Mouse (Mus musculus): ENCODE measurements around the gene Lrrc4.

Gene Lrrc4

DNA sequence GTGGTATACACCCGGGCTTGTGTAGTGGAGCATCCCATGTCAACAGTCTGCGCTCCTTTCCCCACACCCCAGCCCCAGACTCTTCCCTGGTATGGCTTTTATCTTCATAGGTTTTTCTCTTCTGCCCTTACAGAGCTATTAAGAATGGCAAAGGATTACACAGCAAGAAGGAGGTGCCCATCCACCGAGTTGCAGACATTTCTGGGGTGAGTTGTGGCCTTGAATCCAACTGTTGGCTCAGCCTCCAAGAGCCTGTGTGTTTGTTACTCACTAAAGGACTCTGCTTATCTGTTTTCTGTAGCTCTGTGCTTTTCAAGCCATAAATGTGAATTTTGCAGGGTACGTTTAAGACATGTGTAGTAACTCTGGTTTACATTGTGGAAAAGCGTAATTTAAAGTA is 106.8 kb downstream of the Lrrc4 start:
- DNase-seq (ENCODE audit: low read depth): no peak

DNA sequence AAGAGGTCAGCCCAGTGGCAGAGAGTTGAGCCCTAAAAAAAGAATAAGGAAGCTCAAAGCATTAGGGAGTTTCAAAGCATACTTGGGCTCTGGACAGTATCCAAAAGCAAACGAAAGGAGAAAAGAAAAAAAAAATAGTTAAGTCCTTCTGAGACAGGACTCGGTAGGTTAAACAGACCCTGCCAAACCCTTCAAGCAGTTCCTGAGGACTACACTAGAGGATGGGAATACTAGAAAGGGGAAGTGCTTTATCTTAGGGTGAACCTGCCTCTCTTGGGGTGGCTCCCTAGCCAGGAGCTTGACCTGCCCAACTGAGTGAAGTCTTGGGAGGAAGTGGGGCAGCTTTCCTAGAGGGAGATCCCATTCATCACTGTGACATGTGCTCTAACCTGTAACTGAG is 108.5 kb downstream of the Lrrc4 start:
- DNase-seq (ENCODE audit: low read depth): no peak

DNA sequence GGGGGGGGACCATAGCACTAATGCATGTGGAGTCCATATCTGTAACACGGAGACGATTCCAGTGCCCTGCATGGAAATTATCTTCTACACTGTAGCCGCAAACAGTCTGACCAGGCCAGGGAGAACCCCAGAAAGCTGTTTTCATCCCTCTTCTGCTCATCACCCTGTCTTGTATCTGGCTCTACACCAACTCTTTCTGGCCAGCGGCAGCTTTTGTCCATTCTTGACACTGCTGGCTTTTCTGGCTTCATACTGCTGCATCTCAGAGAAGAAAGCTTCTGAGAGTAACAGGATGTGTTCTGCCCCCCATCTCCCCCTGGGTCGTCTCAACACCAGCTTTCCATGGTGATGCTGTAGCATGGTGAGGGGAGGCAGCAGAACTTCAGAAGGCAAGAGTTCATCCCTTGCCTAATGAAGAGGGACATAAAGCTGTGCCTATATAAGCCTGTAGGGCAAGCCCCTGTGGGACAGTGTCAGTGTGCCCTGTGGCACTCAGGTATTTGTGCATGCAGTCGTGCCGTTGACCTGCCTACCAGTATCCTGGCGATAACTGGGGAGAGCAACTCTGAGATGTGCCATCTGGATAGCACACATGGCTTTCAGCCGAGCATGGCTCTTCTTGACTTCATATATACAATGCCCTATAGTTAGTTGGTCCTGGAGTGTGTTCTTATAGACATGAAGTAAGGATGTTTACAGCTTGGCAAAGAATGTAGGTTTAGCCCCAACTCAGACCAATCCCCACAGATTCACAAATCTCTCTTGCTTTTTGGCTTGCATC is 111.0 kb downstream of the Lrrc4 start:
- no peak for DNase-seq (ENCODE audit: low read depth)

DNA sequence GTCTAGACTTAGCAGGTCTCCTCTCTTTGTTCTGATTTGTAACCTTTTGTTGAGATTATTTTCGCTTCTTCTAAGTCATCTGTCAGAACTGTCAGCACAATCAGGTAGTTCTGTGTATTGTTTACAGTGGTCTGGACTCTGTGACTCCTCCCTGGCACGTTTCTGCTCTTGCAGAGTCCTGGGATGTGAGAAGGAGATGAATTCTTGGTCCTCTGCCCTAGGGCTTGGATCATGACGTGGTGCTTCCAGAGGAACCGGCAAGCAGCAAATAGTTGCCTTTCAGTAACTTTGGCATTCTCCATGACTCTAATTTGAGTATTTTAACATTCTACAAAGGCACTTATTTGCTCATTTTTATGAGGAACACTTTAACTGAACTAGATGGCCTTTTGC is 113.7 kb downstream of the Lrrc4 start:
- no peak for DNase-seq (ENCODE audit: low read depth)

DNA sequence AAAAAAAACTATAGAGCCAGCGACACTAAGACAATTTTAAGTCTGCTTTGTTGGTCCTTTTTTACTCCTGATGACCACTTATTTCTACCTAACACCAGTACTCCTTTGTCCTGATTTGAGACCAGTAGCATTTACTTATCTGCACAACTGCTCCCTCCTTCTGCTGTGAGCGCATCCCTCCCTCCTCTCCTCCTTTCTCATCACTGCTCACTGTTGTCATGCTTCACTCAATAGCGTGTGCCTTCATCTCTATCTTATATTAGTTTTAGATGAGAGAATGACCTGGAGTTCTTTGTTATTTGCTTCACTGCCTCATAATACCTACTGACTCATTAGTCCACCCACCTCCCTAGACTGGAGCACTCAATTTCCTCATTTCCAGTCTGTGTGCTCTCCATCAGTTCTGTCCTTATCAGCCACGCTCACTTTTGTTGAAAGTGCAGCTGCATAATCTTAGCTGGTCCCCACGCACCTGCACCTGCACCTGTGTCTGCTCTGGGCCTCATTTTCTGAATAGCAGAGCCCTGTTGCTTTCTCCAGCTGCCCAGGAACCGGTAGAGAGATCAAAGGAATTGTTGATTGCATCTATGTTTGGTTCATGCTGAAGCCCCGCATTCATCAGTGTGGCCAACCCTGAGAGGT is 114.2 kb downstream of the Lrrc4 start:
- no peak for DNase-seq (ENCODE audit: low read depth)

DNA sequence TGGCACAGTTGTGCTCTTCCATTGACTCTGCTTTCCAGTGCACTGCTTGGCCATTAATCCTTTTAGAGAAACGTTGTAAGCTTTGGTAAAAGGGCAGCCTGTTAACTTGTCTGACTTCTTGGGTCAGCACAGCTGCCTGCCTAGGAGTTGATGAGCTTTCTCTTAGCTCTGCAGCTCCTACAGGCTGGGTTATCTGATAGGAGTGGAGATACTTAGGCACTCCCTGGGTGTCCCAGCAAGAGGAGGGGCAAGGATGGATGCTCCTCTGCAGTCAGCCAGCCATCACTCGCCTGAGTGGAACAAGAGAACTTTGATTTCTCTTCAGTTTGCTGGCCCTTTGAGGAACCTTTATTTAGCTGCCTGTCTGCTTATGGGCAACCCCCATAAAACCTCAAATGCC is 121.5 kb downstream of the Lrrc4 start:
- DNase-seq (ENCODE audit: low read depth): no peak

DNA sequence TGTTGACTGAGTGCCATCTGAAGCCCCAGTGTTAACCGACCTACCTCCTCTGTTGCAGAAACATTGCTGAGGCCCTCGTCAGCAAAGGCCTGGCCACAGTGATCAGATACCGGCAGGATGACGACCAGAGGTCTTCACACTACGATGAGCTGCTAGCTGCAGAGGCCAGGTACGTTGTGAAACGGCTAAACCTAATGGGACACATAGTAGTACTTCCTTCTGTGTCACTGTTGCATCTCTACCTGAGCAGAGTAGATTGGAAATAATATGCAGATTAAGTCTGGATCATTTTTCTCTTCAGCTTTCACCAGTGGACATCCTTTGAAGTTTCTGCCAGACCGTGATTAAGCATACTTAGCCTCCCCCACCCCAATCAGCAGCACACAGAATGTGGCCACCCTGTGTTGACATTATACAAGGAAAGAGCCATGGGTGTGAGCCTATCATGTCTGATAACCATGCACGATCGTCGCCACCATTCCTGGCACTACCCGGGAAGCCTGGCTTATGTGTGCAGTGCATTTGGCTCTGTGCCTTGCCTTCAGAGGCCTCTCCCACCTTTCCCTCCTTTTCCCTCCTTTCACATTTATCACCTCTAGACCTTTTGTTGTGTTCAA is 124.5 kb downstream of the Lrrc4 start:
- peak; percentile 64 for DNase-seq (ENCODE audit: low read depth)

DNA sequence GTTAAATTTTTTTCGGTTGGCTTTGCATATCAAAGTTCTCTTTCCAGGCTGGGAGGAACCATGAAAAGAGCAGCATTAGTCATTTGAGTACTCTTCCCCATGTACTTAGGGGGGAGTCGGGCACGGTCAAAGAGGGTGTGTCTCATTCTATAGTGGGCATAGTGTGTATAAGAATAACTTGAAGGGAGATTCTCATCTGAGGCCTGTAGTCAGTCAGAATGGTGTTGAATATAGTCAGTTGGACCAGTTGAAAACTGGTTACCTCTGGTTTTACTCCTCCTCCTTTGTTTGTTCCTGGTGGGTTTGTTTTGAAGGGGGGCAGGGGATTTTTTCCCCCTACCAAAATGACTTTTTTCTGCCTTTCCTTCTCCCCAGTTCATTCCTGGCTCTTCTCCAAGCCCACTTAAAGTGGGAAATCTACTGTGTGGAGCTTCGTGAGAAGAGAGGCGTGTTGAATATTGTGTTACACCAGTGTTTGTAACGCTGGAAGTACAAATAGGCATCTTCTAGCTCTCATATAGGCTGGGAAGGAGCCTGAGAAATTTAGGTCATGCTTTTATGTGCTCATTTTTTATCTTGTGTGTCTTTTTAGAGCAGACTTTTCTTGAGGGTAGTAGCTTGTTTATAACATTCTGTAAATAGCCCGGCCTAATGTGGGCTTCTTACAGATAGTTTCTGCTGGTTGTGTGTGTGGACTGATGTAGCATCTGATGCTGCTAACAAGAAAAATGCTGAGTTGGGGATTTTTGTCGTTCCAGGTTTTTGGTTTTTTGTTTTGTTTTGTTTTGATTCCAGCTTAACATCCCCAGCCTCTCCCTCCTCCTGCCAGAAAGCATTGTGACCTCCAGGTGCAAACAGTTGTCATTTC is 125.2 kb downstream of the Lrrc4 start:
- no peak for DNase-seq (ENCODE audit: low read depth)

DNA sequence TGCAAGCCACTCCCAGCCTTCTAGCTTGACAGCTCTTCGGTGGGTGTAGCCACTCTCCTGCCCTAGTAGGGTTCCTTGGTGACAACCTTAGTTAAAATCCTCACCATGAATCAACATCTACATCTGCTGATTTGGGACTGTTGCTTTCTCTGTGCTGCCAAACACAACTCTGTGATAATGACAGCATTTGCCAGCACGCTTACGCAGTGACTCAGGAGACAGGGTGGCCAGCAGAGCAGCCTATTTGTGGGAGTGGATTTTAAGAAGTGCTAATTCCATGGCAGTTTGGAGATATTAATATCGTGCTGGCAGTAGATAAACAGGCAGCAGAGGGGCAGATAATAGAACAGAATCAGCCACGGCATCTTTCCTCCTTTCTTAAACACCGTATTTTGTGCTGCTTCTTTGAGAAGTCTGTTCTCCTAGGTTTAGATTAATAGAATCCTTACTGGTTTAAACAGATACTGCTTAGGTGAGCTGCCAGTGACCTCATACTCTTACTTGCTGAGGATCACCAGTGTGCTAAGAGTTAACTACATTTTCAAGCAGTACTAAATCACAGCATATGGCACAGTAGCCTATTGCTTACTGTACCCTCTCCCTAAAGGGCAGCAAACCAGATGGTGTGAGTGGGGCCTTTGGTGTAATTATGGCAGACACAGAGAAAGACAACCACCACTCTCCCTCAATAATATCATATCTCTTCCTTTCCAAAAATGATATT is 126.0 kb downstream of the Lrrc4 start:
- DNase-seq (ENCODE audit: low read depth): peak; percentile 53

DNA sequence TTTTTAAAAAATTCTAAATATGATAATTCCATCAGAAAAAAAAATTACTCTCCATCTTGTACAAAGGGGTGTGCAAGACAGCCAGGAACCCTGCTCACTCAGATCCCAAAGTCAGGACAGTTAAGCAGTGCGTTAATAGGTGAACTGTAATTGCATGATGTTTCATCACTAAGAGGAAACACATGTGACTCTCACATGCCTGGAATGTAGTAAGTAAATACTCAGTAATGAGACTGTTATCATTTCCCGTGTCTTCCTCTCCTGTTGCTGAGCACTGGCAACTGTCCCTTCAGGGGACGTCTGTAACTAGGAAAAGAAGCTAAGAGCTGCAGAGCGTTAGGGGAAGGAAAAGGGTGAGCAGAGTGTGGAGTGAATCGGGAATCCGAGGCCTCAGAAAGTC is 126.9 kb downstream of the Lrrc4 start:
- DNase-seq (ENCODE audit: low read depth): no peak

DNA sequence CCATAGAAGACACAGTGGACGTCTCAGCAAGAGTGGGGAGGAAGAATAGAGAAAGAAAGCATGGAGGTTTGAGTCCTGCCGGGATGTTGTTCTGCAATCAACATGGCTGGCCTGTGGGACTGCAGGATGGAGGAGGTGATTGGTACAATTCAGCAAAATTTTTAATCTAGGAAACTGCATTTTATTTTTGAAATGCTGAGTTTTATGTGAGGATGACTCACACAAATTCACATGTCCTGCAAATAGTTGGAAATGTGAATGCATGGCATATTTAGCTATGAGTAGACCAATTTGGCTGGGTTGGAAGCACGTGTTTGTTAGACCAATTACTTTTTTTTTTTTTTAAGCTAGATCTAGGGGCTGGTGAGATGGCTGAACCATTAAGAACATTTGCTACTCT is 134.3 kb downstream of the Lrrc4 start:
- no peak for DNase-seq (ENCODE audit: low read depth)

DNA sequence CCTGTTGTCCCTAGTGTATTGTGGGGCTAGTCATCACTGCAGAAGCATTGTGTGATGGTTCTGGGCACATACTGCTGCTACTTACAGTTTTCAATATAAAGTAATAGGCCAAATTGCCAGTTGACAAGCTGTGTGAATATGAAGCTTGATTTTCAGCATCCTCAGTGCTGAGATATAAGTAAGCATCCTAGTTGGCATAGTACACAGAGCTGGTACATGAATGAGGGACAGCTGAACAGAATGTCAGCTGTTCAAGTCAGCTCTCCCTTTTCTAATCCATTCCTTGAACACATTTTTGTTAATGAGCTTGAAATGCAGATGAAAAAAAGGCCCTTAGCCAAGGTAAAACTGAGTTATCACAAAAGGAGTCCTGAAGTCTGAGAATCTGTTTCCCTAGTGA is 138.9 kb downstream of the Lrrc4 start:
- no peak for DNase-seq (ENCODE audit: low read depth)

DNA sequence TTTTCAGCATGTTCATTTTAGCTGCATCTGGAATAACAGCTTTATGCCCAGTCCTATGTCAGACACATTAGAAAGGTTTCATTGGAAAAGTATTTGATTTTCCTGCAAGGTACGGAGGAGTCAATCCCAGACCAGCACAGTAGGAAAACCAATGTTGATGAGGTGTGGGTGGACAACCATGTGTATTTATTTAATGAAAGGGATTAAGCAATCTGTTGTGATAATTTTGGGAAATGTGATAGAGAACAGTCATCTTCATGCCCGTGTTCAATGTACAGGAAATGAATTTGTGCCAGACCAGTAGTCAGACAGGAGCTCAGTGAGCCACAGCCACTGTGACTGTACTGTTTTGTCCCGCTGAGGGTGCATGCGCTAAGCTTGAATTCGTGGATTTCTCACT is 143.8 kb downstream of the Lrrc4 start:
- no peak for DNase-seq (ENCODE audit: low read depth)

DNA sequence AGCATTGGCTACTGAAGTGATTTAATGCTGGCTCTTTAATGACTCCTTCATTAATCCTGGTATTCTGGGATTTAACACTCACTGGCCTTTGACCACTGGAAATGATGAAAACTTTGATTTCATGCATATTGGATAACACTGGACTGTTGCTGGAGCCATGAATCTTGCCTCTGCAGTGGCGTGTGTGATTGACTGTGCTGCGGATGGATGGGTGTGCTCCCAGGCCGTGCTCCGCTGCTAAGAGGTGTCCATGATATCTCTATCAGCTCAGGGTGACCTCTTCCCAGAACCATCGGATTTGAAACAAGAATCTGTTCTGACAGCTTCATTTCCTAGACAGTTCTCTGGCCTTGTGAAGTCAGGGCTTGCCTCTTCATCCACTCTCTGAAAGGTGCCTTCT is 145.8 kb downstream of the Lrrc4 start:
- no peak for DNase-seq (ENCODE audit: low read depth)

DNA sequence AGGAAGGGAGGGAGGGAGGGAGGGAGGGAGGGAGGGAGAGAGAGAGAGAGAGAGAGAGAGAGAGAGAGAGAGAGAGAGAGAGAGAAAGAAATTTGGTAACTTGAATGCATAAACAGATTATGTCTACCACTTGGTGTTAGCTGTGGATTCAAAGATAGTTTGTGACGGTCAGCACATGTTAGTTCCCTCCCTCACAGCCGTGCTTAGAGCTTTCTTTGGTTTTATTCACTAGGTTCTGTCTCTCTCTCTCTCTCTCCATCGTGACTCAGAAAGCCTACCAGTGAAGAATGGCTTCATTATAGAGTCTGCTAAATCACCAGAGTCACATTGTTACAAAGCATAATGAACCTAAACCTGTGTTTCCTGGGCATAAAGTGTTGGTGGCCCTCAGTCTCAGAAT is 146.5 kb downstream of the Lrrc4 start:
- no peak for DNase-seq (ENCODE audit: low read depth)

DNA sequence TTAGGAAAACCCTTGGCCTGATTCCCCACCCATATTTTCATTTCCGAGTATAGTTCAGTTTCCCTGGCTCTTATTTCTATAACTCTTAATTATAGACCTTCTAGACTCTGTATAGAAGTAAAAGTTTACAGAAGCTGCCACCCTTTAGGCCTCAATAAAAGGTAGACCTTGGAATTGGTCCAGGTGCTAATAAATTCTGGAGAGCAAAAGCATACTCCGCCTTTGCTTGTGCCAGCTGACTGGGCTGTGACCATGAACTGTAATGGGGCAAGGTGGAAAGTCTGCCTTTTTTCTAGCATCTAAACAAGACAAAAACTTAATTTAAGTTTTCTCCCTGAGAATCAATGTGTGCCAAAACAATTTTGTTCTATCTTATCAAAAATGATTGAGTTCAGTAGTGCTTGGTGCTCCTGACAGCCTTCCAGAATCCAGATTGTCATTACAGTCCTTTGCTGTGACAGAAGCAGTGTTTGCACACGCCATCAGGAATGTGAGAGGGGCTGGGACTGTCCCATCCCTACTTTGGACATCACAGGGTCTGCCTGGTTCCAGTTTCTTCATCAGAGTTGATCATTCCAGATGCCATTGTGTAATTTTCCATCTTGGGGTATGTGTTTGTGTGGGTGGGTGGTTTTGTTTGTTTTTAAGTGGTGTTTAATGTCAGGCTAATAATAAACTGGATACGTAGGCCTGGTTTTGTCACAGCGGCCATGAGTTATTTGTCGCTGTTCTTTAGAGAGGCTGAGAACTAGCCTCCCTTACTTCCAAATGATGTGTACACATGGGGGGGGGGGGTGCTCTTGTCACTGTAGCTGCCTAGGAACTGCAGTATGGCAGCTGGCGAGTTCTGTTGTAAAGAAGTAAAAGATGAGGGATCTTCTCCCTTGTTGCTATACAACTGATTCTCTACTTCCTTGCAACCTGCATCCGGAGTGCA is 149.8 kb downstream of the Lrrc4 start:
- DNase-seq (ENCODE audit: low read depth): no peak

DNA sequence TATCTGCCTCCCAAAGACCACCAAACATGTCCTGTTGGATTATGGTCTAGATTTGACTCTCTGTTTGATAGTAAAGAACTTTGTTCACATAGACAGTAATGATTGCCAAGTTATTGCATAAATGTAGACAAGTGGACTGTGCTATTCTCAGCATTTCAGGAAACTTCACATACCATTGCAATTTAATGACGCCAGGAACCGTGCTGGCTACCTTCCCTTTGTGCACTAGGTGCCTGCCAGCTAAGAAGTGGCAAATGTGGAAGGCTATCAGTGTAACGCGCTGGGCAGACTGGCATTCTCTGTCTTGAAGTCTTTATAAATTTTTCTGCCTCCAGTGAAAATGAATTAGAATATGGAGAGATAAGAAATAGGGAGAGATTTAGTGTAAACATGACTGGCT is 151.0 kb downstream of the Lrrc4 start:
- no peak for DNase-seq (ENCODE audit: low read depth)

DNA sequence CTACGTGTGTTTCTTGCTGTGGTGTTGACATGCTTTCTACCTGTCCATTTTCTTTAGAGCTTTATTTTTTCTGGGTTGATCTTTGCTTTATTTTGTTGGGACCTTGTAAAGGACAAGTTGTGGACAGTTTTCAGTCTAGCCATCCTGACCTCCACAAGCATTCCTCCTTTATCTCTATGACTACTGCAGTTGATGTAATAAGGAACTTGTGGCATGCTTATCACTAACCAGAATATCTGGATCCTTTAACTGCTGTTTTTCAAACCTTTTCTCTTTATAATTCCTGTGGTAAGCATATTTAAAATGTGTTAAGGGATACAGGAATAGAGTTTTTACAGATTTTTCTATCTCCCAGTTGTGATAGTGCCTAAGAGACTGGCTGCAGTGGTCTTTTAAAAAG is 152.7 kb downstream of the Lrrc4 start:
- no peak for DNase-seq (ENCODE audit: low read depth)

DNA sequence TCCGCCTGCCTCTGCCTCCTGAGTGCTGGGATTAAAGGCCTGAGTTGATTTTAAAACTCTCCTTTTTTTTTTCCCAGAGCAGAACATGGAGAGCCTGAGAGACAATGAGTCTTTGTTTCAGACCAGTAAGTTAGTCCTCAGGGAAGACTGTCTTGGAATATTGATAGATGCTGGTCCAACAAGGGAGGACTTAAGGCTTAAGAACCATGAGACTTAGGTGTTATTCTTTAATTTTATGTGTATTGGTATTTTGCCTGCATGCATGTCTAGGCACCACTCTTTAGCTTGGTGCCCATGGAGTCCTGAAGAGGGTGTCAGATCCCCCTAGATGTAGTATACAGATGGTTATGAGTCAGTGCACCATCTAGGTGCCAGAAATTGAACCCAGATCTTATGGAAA is 156.9 kb downstream of the Lrrc4 start:
- DNase-seq (ENCODE audit: low read depth): no peak

DNA sequence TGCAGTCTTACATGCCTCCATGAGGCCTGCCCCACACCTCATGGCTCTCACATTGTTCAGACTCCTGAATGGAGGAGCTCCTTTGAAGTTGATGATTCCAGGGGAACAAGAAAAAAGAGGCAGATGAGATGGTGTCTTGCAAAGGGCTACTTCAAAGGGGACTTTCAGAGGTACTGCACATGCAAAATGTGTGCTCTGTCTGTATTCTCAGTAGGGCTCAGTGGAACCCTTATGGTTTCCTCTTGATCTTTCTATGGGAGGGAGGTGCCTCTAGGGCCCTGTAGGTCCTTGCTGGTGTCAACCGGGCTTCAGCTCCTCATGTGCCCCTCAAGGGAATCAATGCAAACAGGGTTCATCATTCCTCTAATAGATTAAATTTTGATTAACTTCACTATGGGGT is 159.2 kb downstream of the Lrrc4 start:
- no peak for DNase-seq (ENCODE audit: low read depth)

DNA sequence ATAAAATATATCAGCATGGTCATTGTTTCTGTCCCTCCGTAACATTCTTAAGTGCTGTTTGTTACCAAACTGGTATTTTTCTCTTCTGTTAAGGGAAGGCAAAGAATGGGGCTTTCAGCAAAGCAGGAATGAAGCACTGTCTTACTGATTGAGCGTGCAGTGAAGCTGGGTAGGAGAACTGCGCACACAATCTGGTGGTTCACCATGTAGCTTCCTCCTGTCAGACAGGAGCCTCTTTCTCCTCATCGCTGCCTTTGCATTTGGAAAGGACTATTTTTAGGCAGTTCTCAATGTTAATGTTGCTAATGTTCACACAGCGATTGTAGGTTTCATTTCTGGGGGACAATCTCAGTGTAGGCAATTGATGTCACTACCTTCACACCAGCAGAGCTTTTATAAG is 162.3 kb downstream of the Lrrc4 start:
- no peak for DNase-seq (ENCODE audit: low read depth)
